Mouse (Mus musculus) midbrain, embryonic 11.5 days (tissue): ENCODE measurements around the gene Fam184b. TPM values are rescaled to one million over a fixed set of nuclear protein-coding genes. Genes with fewer than 3 reads are reported as not detected.

Experiments
- polyA plus RNA-seq: library from polyadenylated mRNA; unstranded; fragments of >200 nt; fragmentation: Nextera tagmentation; extraction: Ambion mirVana; gene quantifications from 2 replicates; pipeline ENCODE4 v1.2.1, GENCODE M21; 2014

Gene Fam184b
- polyA plus RNA-seq, 1 experiment from 2014 or later = 0.55 TPM

Other genes with a start within 250 kb of the Fam184b start
- 102 and 110 TPM in 2 replicates for gene Qdpr, start 189.4 kb downstream of the Fam184b start, polyA plus RNA-seq
- gene Clrn2, start 185.9 kb downstream of the Fam184b start, polyA plus RNA-seq = 0.86 and 1.2 TPM in 2 replicates
- gene Lap3, start 146.2 kb downstream of the Fam184b start, polyA plus RNA-seq = 84.7 and 85.8 TPM in 2 replicates
- gene Med28, start 119.4 kb downstream of the Fam184b start, polyA plus RNA-seq = 284 and 309 TPM in 2 replicates
- 83.0 and 95.3 TPM in 2 replicates for gene Ncapg, start 30.3 kb upstream of the Fam184b start, polyA plus RNA-seq
- gene Lcorl, start 218.0 kb upstream of the Fam184b start, polyA plus RNA-seq = 41.1 and 45.5 TPM in 2 replicates